Mouse (Mus musculus) thymus, postnatal 4 days (tissue): ENCODE measurements around the gene Orai1.
A peak's percentile ranks its signal among the peaks of the same experiment; 100 is the strongest.

Source experiments
- DNase-seq: peaks from one replicate; pipeline ENCODE4 v3.0.0; 2021

Orai1 gene

DNA sequence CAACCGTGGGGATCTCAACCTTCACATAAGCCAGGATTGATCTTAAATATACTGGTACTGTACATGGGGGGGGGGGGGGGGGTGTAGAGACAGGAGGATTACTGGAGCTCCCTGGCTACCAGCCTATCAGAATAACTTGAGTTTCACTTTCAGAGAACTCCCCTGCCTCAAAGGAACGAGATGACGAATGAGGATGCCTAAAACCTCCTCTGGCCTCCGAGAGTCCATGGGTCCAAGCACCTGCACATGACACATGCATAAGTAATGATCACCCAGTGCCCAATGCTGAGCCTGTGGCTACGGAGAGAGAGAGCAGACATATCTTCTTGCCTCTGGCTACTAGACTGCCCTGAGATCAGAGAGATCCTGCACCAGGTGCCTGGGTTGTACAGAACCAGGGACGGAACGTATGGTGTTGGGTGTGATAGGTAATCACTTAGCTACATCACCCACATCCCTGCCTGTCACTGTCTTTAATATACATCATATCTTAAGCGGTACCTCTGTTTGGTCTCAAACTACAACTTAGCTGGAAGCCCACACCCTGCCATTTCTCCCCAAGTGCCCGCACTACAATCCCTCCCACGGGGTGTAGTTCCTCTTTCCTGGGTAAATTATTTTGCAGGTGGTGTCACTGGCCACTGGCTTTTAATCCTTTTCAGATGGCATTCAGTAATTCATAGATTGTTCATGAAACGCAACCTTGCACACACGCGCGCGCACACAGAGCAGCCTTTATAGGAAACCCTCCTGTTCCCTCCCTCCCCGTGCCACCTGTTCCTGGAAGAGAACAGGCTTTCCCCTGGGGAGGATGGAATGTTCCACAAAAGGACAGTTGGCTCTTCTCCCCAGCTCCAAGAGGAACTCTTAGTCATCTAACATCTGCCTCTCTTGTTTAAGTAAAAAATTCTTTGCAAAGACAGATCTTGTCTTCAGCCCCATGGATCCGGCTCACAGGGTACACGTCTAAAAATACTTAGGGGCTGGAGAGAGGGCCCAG lies 17.4 kb upstream of the Orai1 start:
- no peak for DNase-seq

DNA sequence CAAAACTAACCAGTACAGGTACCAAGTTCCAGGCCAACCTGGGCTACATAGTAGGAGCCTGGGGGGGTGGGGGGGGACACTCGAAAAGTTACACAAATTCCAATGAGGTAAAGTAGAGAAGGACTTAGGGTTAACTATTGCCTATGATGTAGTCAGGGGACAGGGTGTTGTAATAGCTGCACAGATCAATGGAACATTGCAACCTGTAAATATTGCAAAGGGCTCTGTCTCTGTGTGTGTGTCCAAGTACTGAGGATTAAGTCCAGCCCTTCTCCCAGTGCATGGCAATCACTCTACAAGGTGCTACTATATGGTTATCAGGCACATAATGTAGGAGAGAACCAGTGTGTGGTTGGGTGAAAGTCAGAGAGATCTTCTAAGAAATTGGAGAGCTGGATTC lies 14.0 kb upstream of the Orai1 start:
- DNase-seq: no peak

DNA sequence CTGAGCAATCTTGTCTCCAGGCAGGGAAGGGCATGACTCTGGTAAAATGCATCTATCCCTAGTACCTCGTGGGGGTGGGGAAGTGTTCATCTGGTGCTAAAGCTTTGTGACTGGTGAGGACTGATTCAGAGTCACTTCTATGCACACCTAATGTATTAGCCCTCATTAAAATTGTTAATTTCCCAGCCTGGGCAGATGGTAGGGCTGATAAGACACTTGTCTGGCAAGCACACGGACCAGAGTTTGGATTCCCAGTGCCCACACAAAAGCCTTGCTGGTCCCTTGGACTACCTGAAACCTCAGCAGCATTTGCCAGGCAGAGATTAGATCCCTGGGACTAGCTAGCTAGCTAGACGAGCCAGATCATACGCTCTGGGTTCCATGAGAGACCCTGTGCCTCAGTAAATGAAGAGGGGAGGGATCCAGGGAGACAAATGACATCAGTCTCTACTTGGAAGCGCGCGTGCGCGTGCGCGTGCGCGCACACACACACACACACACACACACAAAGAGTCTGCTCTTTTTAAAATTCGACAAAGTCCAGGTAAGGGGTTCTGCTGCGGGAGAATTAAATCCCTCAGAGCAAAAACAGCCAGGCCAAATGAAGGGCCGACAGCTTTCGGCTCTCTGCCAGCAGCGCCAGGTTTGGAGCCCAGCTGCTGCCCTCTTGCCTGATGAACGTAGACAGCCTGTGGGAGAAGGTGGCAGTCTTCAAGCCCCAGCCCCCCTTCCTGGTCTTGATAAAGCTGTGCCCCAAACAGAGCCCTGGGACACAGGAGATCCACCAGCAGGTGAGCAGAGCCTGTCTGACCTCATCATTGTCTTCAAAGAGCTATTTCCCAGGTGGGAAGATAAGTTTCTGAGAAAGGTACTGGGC lies 8.9 kb upstream of the Orai1 start:
- DNase-seq: no peak

DNA sequence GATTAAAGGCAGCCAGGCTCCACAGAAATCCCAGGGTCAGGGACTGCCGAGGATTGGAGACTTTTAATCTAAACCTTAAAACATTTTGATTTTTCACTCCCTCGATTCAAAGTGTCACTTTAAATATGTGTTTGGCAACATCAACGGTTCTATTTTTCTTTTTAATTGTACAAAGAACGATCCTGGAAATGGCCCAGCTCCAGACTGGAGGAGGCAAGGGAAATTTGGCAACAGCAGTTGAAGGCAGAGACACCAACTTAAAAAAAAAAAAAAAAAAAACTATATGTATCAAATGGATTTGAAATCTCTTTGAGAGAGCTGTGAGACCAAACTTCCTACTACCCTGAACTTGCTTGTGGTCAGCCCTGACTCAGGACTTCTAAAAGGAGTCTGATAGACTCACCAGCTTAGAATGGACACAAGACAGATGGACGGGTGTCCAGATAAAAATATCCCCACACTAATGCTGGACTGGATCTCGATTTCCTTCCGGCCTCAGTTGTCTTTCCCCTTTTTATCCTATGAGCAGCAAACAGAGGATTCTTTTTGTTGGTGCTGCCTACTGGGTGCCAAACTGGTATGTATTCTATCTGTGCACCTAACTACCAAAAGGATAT lies 5.9 kb upstream of the Orai1 start:
- no peak for DNase-seq

DNA sequence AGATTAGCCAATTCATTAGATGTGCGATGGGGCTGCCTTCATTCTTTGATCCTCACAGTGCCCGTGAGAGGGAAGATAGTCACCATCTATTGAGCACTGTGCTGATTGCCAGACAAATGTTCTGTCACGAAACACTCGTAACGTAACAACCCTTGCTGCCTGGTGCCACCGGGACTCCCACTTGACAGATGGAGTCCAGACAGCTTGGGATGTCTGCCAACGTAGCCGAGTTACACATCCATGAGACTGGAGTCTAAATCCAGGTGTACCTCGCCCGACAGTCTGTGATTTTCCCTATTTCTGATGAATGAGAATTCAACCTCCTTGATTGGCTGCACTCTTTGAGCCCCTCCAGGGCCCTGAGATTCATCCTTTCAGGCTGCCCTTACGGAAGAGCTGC lies 5.0 kb upstream of the Orai1 start:
- DNase-seq: no peak

DNA sequence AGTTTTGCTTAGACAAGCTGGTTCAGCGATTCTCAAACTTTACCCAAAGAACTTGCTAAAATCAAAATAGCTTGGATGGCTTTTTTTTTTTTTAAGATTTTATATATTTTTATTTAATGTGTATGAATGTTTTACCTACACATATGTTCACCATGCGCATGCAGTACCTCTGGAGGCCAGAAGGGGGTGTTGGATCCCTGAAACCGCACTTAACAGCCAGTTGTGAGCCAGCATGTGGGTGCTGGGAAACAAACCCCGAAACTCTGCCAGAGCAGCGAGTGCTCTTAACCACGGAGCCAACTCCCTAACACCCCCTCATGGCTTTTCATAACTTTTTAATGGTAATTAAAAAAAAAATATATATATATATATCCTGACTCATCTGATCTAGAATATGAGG lies 4.1 kb upstream of the Orai1 start:
- peak; percentile 53 for DNase-seq

DNA sequence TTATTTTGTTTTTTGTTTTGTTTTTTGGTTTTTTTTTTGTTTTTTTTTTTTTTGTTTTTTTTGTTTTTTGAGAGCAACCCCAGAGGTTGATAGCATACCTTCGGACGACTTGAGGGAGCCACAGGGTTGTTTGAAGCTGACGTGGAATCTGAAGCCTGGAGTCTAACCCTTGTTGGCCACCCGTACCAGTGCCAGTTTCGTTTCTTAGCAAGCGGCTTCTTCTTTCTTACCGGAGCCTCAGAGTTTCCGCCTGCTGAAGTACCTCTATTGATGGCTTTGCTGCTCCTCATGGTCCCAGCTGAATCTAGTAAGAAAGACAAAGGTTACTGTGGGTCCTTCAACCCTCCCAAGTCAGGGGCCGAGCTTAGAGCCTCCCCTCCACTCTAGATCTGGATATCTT lies 3.2 kb upstream of the Orai1 start:
- DNase-seq: no peak

DNA sequence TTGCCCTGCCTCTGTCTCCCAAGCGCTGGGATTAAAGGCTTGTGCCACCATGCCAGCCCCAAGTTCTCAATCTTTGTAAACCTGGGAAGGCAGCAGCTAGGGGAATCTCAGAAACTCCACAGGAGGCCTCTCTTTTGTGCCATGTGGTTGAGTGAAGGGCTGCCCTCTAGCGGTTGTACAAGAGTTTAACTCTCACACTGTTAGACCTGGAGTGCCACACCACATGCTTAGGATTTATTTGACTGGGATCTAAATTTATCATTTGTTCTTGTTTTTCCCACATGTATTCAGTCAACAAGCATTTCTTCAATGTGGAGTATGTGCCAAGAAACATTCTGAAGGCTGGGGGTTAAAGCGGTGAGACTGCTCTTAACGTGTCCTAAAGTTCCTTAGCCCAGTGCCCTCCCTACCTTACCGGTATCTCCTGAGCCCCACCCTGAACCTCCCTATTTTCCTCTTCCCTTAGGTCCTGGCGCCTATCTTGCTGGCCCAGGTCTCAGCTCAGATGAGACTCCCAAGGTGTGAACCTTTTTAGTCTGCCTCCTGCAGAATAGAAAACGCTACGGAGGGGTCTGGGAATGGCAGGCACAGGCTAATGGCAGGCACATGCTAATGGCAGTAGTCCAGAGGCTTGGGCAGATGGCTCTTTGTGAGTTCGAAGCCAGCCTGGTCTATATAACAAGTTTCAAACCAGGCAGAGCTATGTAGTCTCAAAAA lies 1.1 kb upstream of the Orai1 start:
- DNase-seq: peak; percentile 80

DNA sequence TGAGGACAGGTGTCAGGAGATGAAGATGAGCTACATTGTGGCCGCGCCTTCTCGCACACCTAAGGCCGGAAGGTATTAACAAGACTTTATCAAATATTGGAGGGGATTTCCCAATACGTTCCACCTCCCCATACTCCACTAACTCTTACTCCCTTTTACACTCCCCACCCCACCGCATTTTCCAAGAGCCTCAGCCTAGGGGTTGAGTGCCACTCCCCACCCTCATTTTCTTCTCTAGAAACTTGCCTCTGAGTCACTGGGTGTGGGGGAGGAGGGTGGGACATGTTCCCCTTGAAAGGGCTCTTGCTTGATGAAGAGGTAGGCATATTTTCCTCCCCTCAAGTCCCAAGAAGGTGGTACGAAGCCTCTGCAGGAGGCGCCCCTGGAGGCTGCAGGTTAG lies 1.0 kb downstream of the Orai1 start:
- no peak for DNase-seq

DNA sequence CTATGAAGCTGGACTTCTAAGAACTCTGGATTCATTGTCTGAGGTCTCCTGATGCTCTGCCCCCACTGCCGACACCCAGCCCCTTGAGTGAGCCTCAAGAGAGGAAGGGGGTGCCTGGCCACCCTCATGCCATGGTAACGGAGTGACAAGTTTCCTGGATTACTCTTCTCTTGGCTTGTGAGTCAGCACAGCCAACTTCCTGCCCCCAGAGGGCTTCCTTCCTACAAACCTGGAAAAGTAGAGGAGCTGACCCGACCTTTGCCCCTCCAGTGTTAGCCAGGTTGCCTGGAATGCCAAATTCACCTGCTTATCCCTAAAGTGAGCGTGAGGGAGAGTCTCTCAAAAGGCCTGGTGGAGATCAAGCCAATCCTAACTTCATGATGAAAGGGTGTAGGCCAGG lies 2.6 kb downstream of the Orai1 start:
- DNase-seq: no peak

DNA sequence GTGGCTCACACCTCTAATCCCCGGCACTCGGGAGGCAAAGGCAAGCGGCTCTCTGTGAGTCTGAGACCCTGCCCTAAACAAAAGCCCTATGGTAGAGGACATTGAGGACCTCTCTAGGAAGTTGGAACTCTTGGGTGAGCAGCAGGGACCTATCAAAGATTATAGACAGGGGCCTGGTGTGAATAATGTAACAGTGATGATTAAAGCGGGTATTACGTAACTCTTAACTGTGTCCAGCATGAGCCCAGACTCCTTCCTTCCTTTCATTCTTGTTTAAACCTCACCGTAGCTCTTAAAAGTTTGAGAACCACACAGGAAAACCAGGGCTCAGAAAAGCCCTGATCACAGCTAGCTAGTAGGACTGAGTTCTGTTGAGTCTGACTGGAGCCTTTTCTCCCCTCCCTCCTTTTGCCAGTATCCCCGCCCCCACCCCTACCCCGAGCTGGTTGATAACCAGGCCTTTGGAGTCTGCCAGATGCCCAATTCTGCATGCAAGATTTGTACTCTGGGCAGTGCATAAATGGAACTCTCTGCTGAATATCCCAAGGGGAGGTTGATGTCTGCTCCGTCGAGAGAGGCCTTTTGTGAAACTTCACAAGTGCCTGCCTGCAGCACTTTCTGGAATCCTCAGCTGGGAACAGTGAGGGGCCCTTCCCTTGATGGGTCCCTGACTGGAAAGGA lies 4.6 kb downstream of the Orai1 start:
- DNase-seq: no peak

DNA sequence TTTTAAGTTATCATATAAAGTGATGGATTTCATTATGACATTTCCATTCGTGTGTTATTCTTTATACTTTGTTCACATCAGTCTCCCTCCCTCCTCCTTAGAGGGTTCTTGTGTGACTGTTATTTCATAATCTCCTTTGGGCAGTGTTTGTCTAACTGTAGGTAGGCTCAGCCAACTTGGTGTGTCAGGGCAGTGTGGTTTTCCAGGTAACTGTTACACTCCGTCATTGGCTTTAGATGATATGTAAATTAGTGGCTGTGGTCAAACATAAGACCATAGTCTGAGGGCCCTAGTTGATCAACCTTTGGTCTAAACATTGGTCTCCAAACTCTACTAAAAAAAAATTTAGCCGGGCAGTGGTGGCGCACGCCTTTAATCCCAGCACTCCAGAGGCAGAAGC lies 5.6 kb downstream of the Orai1 start:
- DNase-seq: no peak

DNA sequence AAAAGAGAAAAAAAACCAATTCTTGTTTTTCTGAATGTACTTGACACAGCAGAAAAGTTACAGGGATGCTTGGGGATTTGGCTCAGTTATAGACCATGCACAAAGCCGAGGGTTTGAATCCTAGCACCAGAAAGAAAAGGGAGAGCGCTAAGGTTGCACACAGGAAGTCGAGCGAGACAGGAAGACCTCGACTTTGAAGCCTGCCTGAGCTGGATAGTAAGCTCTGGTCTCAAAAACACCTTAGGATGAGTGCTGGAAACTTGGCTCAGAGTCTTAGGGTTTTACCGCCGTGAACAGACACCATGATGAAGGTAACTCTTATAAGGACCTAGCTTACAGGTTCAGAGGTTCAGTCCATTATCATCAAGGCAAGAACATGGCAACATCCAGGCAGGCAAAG lies 6.6 kb downstream of the Orai1 start:
- no peak for DNase-seq

DNA sequence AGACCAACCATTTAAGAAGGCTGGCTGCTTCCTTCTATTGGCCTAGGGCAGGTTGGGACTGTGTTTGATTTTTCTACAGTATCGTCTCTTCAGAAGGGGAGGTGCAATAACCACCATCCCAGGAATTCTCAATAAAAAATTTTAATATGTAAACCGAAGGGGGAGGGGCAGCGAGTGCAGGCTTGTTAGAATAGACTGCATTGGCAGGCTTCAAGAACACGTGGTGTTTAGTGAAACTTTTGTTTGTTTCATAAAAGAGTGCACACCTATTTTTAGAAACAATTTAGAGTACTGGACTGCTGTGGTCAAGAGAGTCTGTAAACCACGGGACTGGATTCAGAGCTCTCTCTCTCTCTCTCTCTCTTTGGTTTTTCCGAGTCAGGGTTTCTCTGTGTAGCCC lies 8.2 kb downstream of the Orai1 start:
- DNase-seq: no peak

DNA sequence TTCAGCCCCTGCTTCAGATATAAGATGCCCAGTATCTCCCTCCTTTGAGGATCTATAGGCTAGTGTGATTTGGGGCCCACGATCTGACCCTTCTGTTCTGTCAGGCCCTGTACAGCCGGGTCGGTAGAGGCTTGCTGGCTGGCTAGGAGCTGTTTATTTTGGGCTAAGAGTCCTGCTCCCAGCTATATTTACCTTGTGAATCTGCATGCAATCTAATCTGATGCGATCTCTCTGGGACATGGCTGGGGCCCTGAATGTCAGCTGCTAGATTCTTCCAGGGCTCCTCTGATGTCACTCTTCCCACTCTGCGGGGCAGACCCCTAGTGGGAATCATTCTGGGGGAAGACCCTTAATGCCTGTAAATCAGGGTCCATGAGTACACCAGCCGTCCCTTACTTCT lies 9.4 kb downstream of the Orai1 start:
- DNase-seq: no peak

DNA sequence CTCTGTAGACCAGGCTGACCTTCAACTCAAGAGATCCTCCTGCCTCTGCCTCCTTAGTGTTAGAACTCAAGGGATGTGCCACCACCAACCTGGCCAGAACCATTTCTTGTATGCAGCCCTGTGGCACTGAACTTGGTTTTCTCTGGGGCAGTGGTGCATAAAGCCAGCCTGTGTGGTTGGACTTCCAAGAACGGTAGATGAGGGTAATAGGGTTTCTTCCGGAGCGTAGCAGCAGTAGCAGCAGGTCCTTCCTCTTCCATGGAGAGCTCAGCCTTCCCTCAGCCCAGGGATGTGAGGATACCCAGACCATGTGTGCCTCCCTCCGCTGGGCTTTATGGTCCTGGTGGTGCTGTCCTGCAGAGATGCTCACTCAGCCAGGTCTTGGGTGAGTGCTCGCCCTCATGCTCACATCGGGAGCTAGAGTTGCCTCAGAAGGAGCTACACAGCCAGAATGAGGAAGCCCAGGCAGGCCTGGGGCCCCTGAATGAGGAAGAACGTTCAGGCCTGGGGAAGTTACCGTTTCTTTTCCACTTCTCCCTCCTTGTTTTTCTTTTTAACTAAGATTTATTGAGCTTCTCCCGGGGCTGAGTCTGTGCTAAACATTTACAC lies 10.2 kb downstream of the Orai1 start:
- DNase-seq: peak; percentile 34

DNA sequence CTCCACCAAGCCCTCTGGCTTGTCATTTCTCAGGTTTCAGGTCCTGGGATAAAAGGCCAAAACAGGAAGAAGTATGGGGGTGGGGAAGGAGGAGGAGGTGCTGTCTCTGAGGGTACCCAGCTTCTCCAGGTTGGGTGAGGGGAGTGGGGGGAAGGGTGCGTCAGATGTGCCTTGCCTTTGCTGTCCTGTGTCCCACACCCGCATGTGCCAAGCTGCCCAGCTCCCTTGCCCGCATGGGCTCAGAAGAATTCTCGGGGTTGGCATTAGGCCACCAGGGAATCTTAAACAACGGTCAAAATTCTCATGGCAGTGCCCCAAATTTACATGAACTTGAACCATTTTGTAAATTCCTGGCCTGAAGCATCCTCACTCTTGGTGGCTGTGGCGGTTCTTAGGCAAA lies 11.5 kb downstream of the Orai1 start:
- peak; percentile 28 for DNase-seq

DNA sequence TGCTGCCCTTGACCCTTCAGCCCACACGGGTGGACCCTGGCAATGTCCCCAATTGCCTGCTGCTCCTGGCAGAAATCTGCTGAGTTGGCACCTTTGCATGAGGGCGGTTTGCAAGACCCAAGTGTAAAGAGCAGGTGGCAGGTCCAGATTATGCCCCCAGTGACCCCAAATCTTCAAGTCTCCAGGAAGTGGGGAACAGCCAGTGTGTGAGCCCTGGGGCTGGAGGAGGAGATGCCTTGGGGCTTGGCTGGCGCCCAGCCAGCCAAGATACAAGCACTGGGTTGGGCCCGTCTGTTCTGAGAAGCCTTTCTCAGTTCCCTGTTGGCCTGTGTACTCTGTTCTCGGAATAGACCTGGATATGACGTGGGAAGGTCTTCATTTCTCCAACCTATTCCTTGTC lies 12.6 kb downstream of the Orai1 start:
- DNase-seq: no peak

DNA sequence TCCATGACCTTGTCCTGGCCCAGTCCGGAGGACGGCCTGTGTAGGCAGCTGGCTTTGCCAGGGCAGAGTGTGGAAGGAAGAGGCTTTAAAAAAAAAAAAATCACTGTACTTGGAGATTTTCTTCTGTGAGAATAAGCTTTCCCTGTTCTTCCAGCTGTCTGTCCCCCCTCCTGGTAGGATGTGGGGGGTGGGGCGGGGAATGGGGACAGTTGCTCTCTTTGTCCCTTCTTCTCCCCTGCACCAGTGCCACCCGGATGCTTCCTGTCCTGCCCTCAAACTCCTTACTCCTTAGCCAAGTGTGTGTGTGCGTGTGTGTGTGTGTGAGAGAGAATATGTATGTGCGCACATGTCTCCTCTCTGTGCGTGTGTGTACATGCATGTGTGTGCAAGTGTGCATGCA lies 14.9 kb downstream of the Orai1 start:
- no peak for DNase-seq

DNA sequence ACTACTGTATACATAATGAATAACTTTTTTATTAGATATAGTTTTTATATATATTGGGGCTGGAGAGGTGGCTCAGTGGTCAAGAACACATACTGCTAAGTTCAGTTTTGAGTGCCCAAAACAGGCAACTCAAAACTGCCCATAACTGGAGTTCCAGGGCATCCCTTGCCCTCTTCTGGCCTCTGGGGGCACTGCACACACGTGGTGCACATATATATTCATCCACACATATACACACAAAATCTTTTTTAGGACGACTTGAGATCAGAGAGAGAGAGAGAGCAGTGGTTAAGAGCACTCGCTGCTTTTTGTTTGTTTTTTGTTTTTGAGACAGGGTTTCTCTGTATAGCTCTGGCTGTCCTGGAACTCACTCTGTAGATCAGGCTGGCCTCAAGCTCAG lies 16.4 kb downstream of the Orai1 start:
- DNase-seq: no peak

DNA sequence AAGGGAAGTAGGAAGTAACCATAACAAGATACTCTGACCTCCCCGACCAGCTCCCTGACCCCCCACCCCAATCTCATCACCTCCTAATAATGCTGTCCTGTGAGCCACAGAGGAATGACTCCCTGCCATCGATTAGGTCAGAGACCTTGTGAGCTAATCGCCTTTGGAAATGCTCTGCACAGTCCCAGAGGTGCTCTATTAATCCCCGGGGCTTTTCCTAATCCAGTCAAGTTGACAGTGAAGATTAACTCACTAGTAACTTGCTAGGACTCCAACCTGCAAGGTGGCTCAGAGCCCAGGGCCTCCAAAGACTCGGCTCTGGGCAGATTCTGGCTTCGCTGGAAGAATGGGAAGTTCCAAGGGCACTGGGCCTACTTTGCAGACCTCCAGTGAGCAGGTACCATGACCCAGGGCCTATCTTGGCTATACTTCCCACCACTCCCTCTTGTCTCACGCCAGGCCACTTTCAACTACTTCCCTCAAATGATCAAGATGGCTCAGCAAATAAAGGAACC lies 18.8 kb downstream of the Orai1 start:
- no peak for DNase-seq

DNA sequence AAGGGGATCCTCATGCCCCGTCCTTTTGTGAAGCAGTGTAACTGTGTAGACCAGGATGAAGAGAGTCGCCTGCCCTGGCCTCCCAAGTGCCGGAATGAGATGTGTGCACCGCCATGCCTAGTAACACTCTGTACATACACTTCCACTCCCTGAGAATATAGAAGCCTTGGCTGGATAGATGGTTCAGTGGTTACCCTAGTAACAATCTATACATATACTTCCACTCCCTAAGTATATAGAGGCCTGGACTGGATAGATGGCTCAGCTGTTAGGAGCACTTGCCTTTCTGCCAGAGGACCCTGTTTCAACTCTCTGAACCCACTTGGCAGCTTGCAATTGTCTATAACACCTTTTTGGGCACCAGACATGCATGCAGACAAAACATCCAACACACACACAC lies 20.2 kb downstream of the Orai1 start:
- no peak for DNase-seq
